18 mouse cellular contexts compared by ENCODE assay signal in the genomic region with DNA sequence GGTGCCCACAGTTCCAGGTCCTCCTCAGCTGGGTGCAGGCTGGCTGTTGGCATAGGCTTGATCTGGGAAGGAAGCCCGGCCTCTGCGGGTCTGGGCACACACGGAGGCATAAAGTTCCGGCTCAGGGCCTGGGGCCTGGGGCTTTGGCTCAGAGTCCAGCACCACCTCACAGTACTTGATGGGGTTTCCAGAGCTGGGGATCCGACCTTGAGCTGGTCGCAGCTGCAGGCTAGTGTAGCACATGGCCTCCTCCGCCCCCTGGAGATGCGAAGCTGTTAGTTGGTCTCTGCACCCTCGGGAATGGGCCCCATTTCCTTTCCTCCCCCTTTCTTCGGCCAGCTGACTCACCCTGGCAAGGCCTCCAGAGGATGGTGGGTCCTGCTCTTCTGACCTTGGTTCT. TPM values are rescaled to one million over a fixed set of nuclear protein-coding genes. Genes with fewer than 3 reads are reported as not detected.
DNase-seq lines count a peak whose midpoint lies in the region; ATAC-seq lines count a peak whose summit lies in the region.
"Had no signal": no experiment of that assay in that cellular context is flagged by ENCODE, and none has a peak within 500 bp of the region (broad histone marks: within the 10 kb centered on the region; RNA-seq: fewer than 3 reads in every experiment).

No protein-coding gene starts in this region.

- no peaks in the 10 kb centered on the region for H3K9me3 ChIP-seq in heart, embryonic 13.5 days
- no peaks in the 10 kb centered on the region for H3K9me3 ChIP-seq in hindbrain, embryonic 11.5 days (ENCODE audit: control insufficient read depth, low read length)
- H3K9me3 ChIP-seq: G1E; limb, embryonic 13.5 days; neural tube, embryonic 15.5 days had no signal

- no peak overlapping the region for H3K4me2 ChIP-seq in heart, embryonic 13.5 days
- no peak overlapping the region for H3K4me2 ChIP-seq in hindbrain, embryonic 11.5 days (replicated peaks; ENCODE audit: low read depth, low read length)
- H3K4me2 ChIP-seq: limb, embryonic 13.5 days; neural tube, embryonic 15.5 days had no signal

- WGBS in heart, embryonic 13.5 days = 57% methylated on average over 10 of the region's 10 CpGs
- 70% methylated on average over 10 of the region's 10 CpGs for WGBS in hindbrain, embryonic 11.5 days

- H3K27ac ChIP-seq in heart, embryonic 13.5 days (replicated peaks) = no peak overlapping the region
- H3K27ac ChIP-seq in hindbrain, embryonic 11.5 days (ENCODE audit: low read depth, low read length) = no peak overlapping the region
- H3K27ac ChIP-seq: hindbrain, postnatal 0 days; limb, embryonic 13.5 days; neural tube, embryonic 15.5 days; stomach, postnatal 0 days had no signal

- intact Hi-C loops in heart, postnatal 36 days (cut with DNase I) = no loop called here

- no peak for ATAC-seq in heart, embryonic 13.5 days (ENCODE audit: extremely low read depth, insufficient number of reproducible peaks, low FRiP score, low TSS enrichment)
- no peak for ATAC-seq in hindbrain, embryonic 11.5 days (ENCODE audit: low FRiP score)
- ATAC-seq: hindbrain, postnatal 0 days had no signal

- H3K36me3 ChIP-seq in heart, embryonic 13.5 days = no peaks in the 10 kb centered on the region
- H3K36me3 ChIP-seq in hindbrain, embryonic 11.5 days (ENCODE audit: control insufficient read depth, insufficient read depth, low read length) = no peaks in the 10 kb centered on the region
- H3K36me3 ChIP-seq: G1E; limb, embryonic 13.5 days; neural tube, embryonic 15.5 days had no signal

- no peak for DNase-seq in heart, postnatal 36 days
- peak; percentile 39 for DNase-seq in CD4-positive helper T cell, adult 2 months (ENCODE audit: low read depth, low spot score)
- peak; percentile 59 for DNase-seq in adrenal gland, postnatal 10 days
- peak; percentile 47 for DNase-seq in gastrocnemius, postnatal 25 days
- DNase-seq in layer of hippocampus, adult 9-10 months (ENCODE audit: low spot score) = no peak
- DNase-seq in frontal cortex, postnatal 10 days (ENCODE audit: low spot score in 2 of 2) = no peak
- DNase-seq in hindbrain, embryonic 11.5 days (ENCODE audit: low spot score) = no peak
- DNase-seq: kidney, postnatal 14 days; lung, adult 2 months had no signal

- peaks cover 3% of the 10 kb centered on the region; the same call in 1 of the 2 replicates for H3K4me1 ChIP-seq in heart, embryonic 13.5 days
- peaks cover 3% of the 10 kb centered on the region; the same call in 1 of the 2 replicates for H3K4me1 ChIP-seq in hindbrain, embryonic 11.5 days (replicated peaks; ENCODE audit: control insufficient read depth, insufficient read depth, low read length)

- 0 out of 2 replicates have a peak overlapping the region, but pooled peaks have one; percentile 24 for H3K9ac ChIP-seq in heart, embryonic 13.5 days
- no peak overlapping the region for H3K9ac ChIP-seq in hindbrain, embryonic 11.5 days (ENCODE audit: low read depth, low read length)
- H3K9ac ChIP-seq: limb, embryonic 13.5 days; neural tube, embryonic 15.5 days had no signal

- no peak overlapping the region for H3K4me3 ChIP-seq in heart, embryonic 13.5 days
- H3K4me3 ChIP-seq in hindbrain, embryonic 11.5 days (ENCODE audit: low read depth, low read length) = no peak overlapping the region
- H3K4me3 ChIP-seq: limb, embryonic 13.5 days; neural tube, embryonic 15.5 days had no signal

- H3K27me3 ChIP-seq in heart, embryonic 13.5 days (replicated peaks) = 0 out of 2 replicates have a peak, but pooled peaks cover 9% of the 10 kb centered on the region
- no peaks in the 10 kb centered on the region for H3K27me3 ChIP-seq in hindbrain, embryonic 11.5 days (ENCODE audit: control insufficient read depth, insufficient read depth, low read length)
- H3K27me3 ChIP-seq: limb, embryonic 13.5 days; neural tube, embryonic 15.5 days had no signal

RNA-seq across cellular contexts. Expression of a gene that starts 0.9 kb away (rescaled TPM):
- not detected in 2 replicates for polyA plus RNA-seq in heart, embryonic 13.5 days (2015; fragmentation: Nextera tagmentation; extraction: Ambion mirVana)
- total RNA-seq in heart, postnatal 36 days (2021) = not detected
- total RNA-seq in adrenal gland, postnatal 10 days (2021) = under 1 TPM; 0.51 to 0.64 TPM
- not detected for total RNA-seq in gastrocnemius, postnatal 25 days (2021)
- not detected in 2 replicates for polyA plus RNA-seq in hindbrain, embryonic 11.5 days (2014; fragmentation: Nextera tagmentation; extraction: Ambion mirVana)
- total RNA-seq: G1E; hindbrain, postnatal 0 days; megakaryocyte progenitor cell, adult 5-6 weeks had no signal
- polyA plus RNA-seq: embryonic facial prominence, embryonic 11.5 days; G1E; heart, embryonic 14.5 days; hindbrain, postnatal 0 days; limb, embryonic 13.5 days; neural tube, embryonic 15.5 days; stomach, postnatal 0 days had no signal

RNA-seq across cellular contexts. Expression of a gene that starts 10.1 kb away (rescaled TPM):
- 70.9 and 77.6 TPM in 2 replicates for polyA plus RNA-seq in heart, embryonic 13.5 days (2015; fragmentation: Nextera tagmentation; extraction: Ambion mirVana)
- total RNA-seq in heart, postnatal 36 days (2021) = 10 to 100 TPM; 25.3 to 29.8 TPM
- 10 to 100 TPM; 41.1 to 45.5 TPM for total RNA-seq in adrenal gland, postnatal 10 days (2021)
- total RNA-seq in gastrocnemius, postnatal 25 days (2021) = 10 to 100 TPM; 21.9 to 26.8 TPM
- 49.1 and 55.4 TPM in 2 replicates for polyA plus RNA-seq in hindbrain, embryonic 11.5 days (2014; fragmentation: Nextera tagmentation; extraction: Ambion mirVana)

RNA-seq across cellular contexts. Expression of a gene that starts 16.9 kb away (rescaled TPM):
- polyA plus RNA-seq in heart, embryonic 13.5 days (2015; fragmentation: Nextera tagmentation; extraction: Ambion mirVana) = 32.0 and 40.3 TPM in 2 replicates
- under 1 TPM; 0.39 to 0.62 TPM for total RNA-seq in heart, postnatal 36 days (2021)
- total RNA-seq in adrenal gland, postnatal 10 days (2021) = 10 to 100 TPM in 1 of 2 experiments, 1 to 10 TPM in 1; 6.2 to 10.9 TPM
- under 1 TPM in 1 of 2 experiments, not detected in 1; 0.69 TPM for total RNA-seq in gastrocnemius, postnatal 25 days (2021)
- polyA plus RNA-seq in hindbrain, embryonic 11.5 days (2014; fragmentation: Nextera tagmentation; extraction: Ambion mirVana) = 34.8 and 37.6 TPM in 2 replicates

RNA-seq across cellular contexts. Expression of a gene that starts 24.2 kb away (rescaled TPM):
- polyA plus RNA-seq in heart, embryonic 13.5 days (2015; fragmentation: Nextera tagmentation; extraction: Ambion mirVana) = 1.8 and 2.0 TPM in 2 replicates
- total RNA-seq in heart, postnatal 36 days (2021) = under 1 TPM in 1 of 2 experiments, not detected in 1; 0.22 TPM
- under 1 TPM; 0.76 to 0.90 TPM for total RNA-seq in adrenal gland, postnatal 10 days (2021)
- total RNA-seq in gastrocnemius, postnatal 25 days (2021) = 1 to 10 TPM; 2.2 to 2.7 TPM
- polyA plus RNA-seq in hindbrain, embryonic 11.5 days (2014; fragmentation: Nextera tagmentation; extraction: Ambion mirVana) = 0.64 and 0.79 TPM in 2 replicates
- polyA plus RNA-seq: G1E had no signal

RNA-seq across cellular contexts. Expression of a gene that starts 28.2 kb away (rescaled TPM):
- 1.9 and 2.6 TPM in 2 replicates for polyA plus RNA-seq in heart, embryonic 13.5 days (2015; fragmentation: Nextera tagmentation; extraction: Ambion mirVana)
- total RNA-seq in heart, postnatal 36 days (2021) = 1 to 10 TPM in 1 of 2 experiments, under 1 TPM in 1; 0.89 to 1.6 TPM
- 1 to 10 TPM; 1.9 to 3.2 TPM for total RNA-seq in adrenal gland, postnatal 10 days (2021)
- total RNA-seq in gastrocnemius, postnatal 25 days (2021) = not detected
- 3.0 and 3.7 TPM in 2 replicates for polyA plus RNA-seq in hindbrain, embryonic 11.5 days (2014; fragmentation: Nextera tagmentation; extraction: Ambion mirVana)
- total RNA-seq: hindbrain, postnatal 0 days had no signal

Comparison
In these comparisons a context has a peak if more than half of its experiments do, and no peak if none do; other contexts are left out.
1. DNase-seq: peak in CD4-positive helper T cell, adult 2 months (single experiment), adrenal gland, postnatal 10 days (single experiment) and gastrocnemius, postnatal 25 days (single experiment); none in heart, postnatal 36 days (0 of 2), layer of hippocampus, adult 9-10 months (single experiment), frontal cortex, postnatal 10 days (0 of 2) and hindbrain, embryonic 11.5 days (single experiment).
2. RNA of a gene that starts 16.9 kb away (total RNA-seq): 6.2 to 10.9 TPM in adrenal gland, postnatal 10 days; 0.69 TPM in gastrocnemius, postnatal 25 days and 0.39 to 0.62 TPM in heart, postnatal 36 days; every median in the first group is over 4 times any median in the second.